Mouse (Mus musculus) kidney, postnatal 0 days (tissue): ENCODE measurements around the gene Slc39a11. TPM values are rescaled to one million over a fixed set of nuclear protein-coding genes. Genes with fewer than 3 reads are reported as not detected.

ENCODE experiments used
- ATAC-seq: fragments of 200-750 bp; cut with Nextera tagmentation; replicated peaks from 2 replicates; pipeline ENCODE4 v1.8.0; 2017; ENCODE audit warnings: low read depth, moderate number of reproducible peaks, moderate TSS enrichment, moderate library complexity; ENCODE audit not compliant: low FRiP score
- DNase-seq: peaks from one replicate; pipeline ENCODE4 v3.0.0-alpha.2; 2016; ENCODE audit warnings: low spot score
- H3K27ac ChIP-seq: fragments of 300-500 bp; sonication (generic); 2 replicates; pipeline ENCODE4 v1.5.1; 2014; ENCODE audit warnings: mild to moderate bottlenecking
- H3K27me3 ChIP-seq: fragments of 300-500 bp; sonication (generic); 2 replicates; pipeline ENCODE4 v1.6.1; 2014; ENCODE audit warnings: low read length, mixed read lengths; ENCODE audit not compliant: insufficient read depth
- H3K36me3 ChIP-seq: fragments of 300-500 bp; sonication (generic); 2 replicates; pipeline ENCODE4 v1.6.1; 2014; ENCODE audit warnings: low read length, mixed read lengths; ENCODE audit not compliant: insufficient read depth
- H3K4me1 ChIP-seq: fragments of 300-500 bp; sonication (generic); replicated peaks from 2 replicates; pipeline ENCODE4 v1.6.1; 2014; ENCODE audit warnings: antibody characterized with exemption, low read length, mixed read lengths; ENCODE audit not compliant: insufficient read depth
- H3K4me2 ChIP-seq: fragments of 300-500 bp; sonication (generic); 2 replicates; pipeline ENCODE4 v1.6.1; 2014; ENCODE audit warnings: mild to moderate bottlenecking, low read length, moderate library complexity, mixed read lengths
- H3K4me3 ChIP-seq: fragments of 300-500 bp; sonication (generic); replicated peaks from 2 replicates; pipeline ENCODE4 v1.5.1; 2014; ENCODE audit warnings: low read depth, low read length
- H3K9ac ChIP-seq: fragments of 300-500 bp; sonication (generic); 2 replicates; pipeline ENCODE4 v1.6.1; 2014; ENCODE audit warnings: low read depth, low read length
- H3K9me3 ChIP-seq: fragments of 300-500 bp; sonication (generic); replicated peaks from 2 replicates; pipeline ENCODE4 v1.6.1; 2016; ENCODE audit warnings: low read length, inconsistent platforms, mixed read lengths
- CTCF ChIP-seq: IDR thresholded peaks from 2 replicates; pipeline ENCODE4 v1.5.1; 2016; ENCODE audit warnings: antibody characterized with exemption, low read depth, mild to moderate bottlenecking, moderate library complexity
- WGBS: fragments of 180-500 bp; shearing (Covaris S2); extraction: QIAGEN DNeasy Blood & Tissue Kit; methylation state at CpG from one replicate; pipeline ENCODE4 v1.1.7; 2014; 5-methylcytosine and 5-hydroxymethylcytosine counted together
- polyA plus RNA-seq: library from polyadenylated mRNA; unstranded; fragments of >200 nt; fragmentation: Nextera tagmentation; extraction: Ambion mirVana; gene quantifications from 2 replicates; pipeline ENCODE4 v1.2.1, GENCODE M21; 2015

Gene Slc39a11
- polyA plus RNA-seq, 1 experiment from 2014 or later = 23.3 TPM

GRCm38 (mm10) chr11:113431161-113431560 lies 218.7 kb downstream of the Slc39a11 start:
- ATAC-seq (no peak), DNase-seq (peak; percentile 82)
- Histone ChIP-seq H3K4me2 (no peak overlapping the region), H3K27me3 (no peaks in the 10 kb centered on the region), H3K4me3 (no peak overlapping the region), H3K27ac (no peak overlapping the region; the same call in 1 of the 2 replicates), H3K9ac (no peak overlapping the region), H3K9me3 (no peaks in the 10 kb centered on the region), H3K4me1 (no peaks in the 10 kb centered on the region), H3K36me3 (no peaks in the 10 kb centered on the region)
- 59% methylated on average over 7 of the region's 7 CpGs for WGBS
- no peak for TF ChIP-seq CTCF

GRCm38 (mm10) chr11:113425882-113426281 lies 224.0 kb downstream of the Slc39a11 start:
- DNase-seq (no peak), ATAC-seq (no peak)
- Histone ChIP-seq H3K27ac (no peak overlapping the region), H3K27me3 (no peaks in the 10 kb centered on the region), H3K36me3 (no peaks in the 10 kb centered on the region), H3K9me3 (no peaks in the 10 kb centered on the region), H3K4me2 (no peak overlapping the region), H3K4me3 (no peak overlapping the region), H3K9ac (no peak overlapping the region), H3K4me1 (no peaks in the 10 kb centered on the region)
- WGBS = 36% methylated on average over 9 of the region's 9 CpGs
- no peak for TF ChIP-seq CTCF

- no peak for TF ChIP-seq CTCF
- ATAC-seq = no peak
- no peak overlapping the region for H3K4me3 ChIP-seq
- H3K27me3 ChIP-seq = no peaks in the 10 kb centered on the region
- DNase-seq = peak; percentile 43
- H3K9ac ChIP-seq = no peak overlapping the region
- no peaks in the 10 kb centered on the region for H3K9me3 ChIP-seq
- no peak overlapping the region for H3K27ac ChIP-seq
- no peaks in the 10 kb centered on the region for H3K36me3 ChIP-seq
- WGBS = 52% methylated on average over 3 of the region's 3 CpGs
- H3K4me2 ChIP-seq = no peak overlapping the region
- no peaks in the 10 kb centered on the region for H3K4me1 ChIP-seq
Observed at GRCm38 (mm10) chr11:113425454-113425853, 224.4 kb downstream of the Slc39a11 start.

- no peaks in the 10 kb centered on the region for H3K27me3 ChIP-seq
- DNase-seq (peak; percentile 58), ATAC-seq (no peak)
- H3K9ac ChIP-seq = no peak overlapping the region
- no peaks in the 10 kb centered on the region for H3K4me1 ChIP-seq
- no peak overlapping the region for H3K4me3 ChIP-seq
- H3K36me3 ChIP-seq = no peaks in the 10 kb centered on the region
- no peak overlapping the region for H3K27ac ChIP-seq
- H3K9me3 ChIP-seq = no peaks in the 10 kb centered on the region
- 48% methylated on average over 3 of the region's 4 CpGs for WGBS
- TF ChIP-seq CTCF = no peak
- H3K4me2 ChIP-seq = no peak overlapping the region
Observed at GRCm38 (mm10) chr11:113424765-113425164, 225.1 kb downstream of the Slc39a11 start.

GRCm38 (mm10) chr11:113422598-113422997 lies 227.3 kb downstream of the Slc39a11 start:
- Histone ChIP-seq H3K27ac (no peak overlapping the region), H3K27me3 (no peaks in the 10 kb centered on the region), H3K9ac (no peak overlapping the region), H3K4me1 (no peaks in the 10 kb centered on the region), H3K9me3 (no peaks in the 10 kb centered on the region), H3K36me3 (no peaks in the 10 kb centered on the region), H3K4me3 (no peak overlapping the region), H3K4me2 (no peak overlapping the region)
- no peak for TF ChIP-seq CTCF
- WGBS = 90% methylated on average over 7 of the region's 7 CpGs
- ATAC-seq (no peak), DNase-seq (no peak)

GRCm38 (mm10) chr11:113418921-113419655 lies 230.8 kb downstream of the Slc39a11 start:
- WGBS = 80% methylated on average over 15 of the region's 15 CpGs
- TF ChIP-seq CTCF = no peak
- H3K27ac ChIP-seq = no peak overlapping the region
- H3K27me3 ChIP-seq = no peaks in the 10 kb centered on the region
- H3K9me3 ChIP-seq = no peaks in the 10 kb centered on the region
- DNase-seq (no peak), ATAC-seq (no peak)
- H3K4me3 ChIP-seq = no peak overlapping the region
- no peaks in the 10 kb centered on the region for H3K4me1 ChIP-seq
- H3K4me2 ChIP-seq = no peak overlapping the region
- no peak overlapping the region for H3K9ac ChIP-seq
- no peaks in the 10 kb centered on the region for H3K36me3 ChIP-seq
